Mouse (Mus musculus) kidney, postnatal 0 days (tissue): Measurements from ENCODE around the gene Rsad1. TPM values are rescaled to one million over a fixed set of nuclear protein-coding genes. Genes with fewer than 3 reads are reported as not detected.

ENCODE experiments used
- ATAC-seq: fragments of 200-750 bp; cut with Nextera tagmentation; replicated peaks from 2 replicates; pipeline ENCODE4 v1.8.0; 2017; ENCODE audit warnings: low read depth, moderate number of reproducible peaks, moderate TSS enrichment, moderate library complexity; ENCODE audit not compliant: low FRiP score
- DNase-seq: peaks from one replicate; pipeline ENCODE4 v3.0.0-alpha.2; 2016; ENCODE audit warnings: low spot score
- H3K27ac ChIP-seq: fragments of 300-500 bp; sonication (generic); 2 replicates; pipeline ENCODE4 v1.5.1; 2014; ENCODE audit warnings: mild to moderate bottlenecking
- H3K27me3 ChIP-seq: fragments of 300-500 bp; sonication (generic); 2 replicates; pipeline ENCODE4 v1.6.1; 2014; ENCODE audit warnings: low read length, mixed read lengths; ENCODE audit not compliant: insufficient read depth
- H3K36me3 ChIP-seq: fragments of 300-500 bp; sonication (generic); 2 replicates; pipeline ENCODE4 v1.6.1; 2014; ENCODE audit warnings: low read length, mixed read lengths; ENCODE audit not compliant: insufficient read depth
- H3K4me1 ChIP-seq: fragments of 300-500 bp; sonication (generic); replicated peaks from 2 replicates; pipeline ENCODE4 v1.6.1; 2014; ENCODE audit warnings: antibody characterized with exemption, low read length, mixed read lengths; ENCODE audit not compliant: insufficient read depth
- H3K4me2 ChIP-seq: fragments of 300-500 bp; sonication (generic); 2 replicates; pipeline ENCODE4 v1.6.1; 2014; ENCODE audit warnings: mild to moderate bottlenecking, low read length, moderate library complexity, mixed read lengths
- H3K4me3 ChIP-seq: fragments of 300-500 bp; sonication (generic); replicated peaks from 2 replicates; pipeline ENCODE4 v1.5.1; 2014; ENCODE audit warnings: low read depth, low read length
- H3K9ac ChIP-seq: fragments of 300-500 bp; sonication (generic); 2 replicates; pipeline ENCODE4 v1.6.1; 2014; ENCODE audit warnings: low read depth, low read length
- H3K9me3 ChIP-seq: fragments of 300-500 bp; sonication (generic); replicated peaks from 2 replicates; pipeline ENCODE4 v1.6.1; 2016; ENCODE audit warnings: low read length, inconsistent platforms, mixed read lengths
- CTCF ChIP-seq: IDR thresholded peaks from 2 replicates; pipeline ENCODE4 v1.5.1; 2016; ENCODE audit warnings: antibody characterized with exemption, low read depth, mild to moderate bottlenecking, moderate library complexity
- WGBS: fragments of 180-500 bp; shearing (Covaris S2); extraction: QIAGEN DNeasy Blood & Tissue Kit; methylation state at CpG from one replicate; pipeline ENCODE4 v1.1.7; 2014; 5-methylcytosine and 5-hydroxymethylcytosine counted together
- polyA plus RNA-seq: library from polyadenylated mRNA; unstranded; fragments of >200 nt; fragmentation: Nextera tagmentation; extraction: Ambion mirVana; gene quantifications from 2 replicates; pipeline ENCODE4 v1.2.1, GENCODE M21; 2015

The Rsad1 gene
- polyA plus RNA-seq, 1 experiment from 2014 or later, result 4.0 TPM

DNA sequence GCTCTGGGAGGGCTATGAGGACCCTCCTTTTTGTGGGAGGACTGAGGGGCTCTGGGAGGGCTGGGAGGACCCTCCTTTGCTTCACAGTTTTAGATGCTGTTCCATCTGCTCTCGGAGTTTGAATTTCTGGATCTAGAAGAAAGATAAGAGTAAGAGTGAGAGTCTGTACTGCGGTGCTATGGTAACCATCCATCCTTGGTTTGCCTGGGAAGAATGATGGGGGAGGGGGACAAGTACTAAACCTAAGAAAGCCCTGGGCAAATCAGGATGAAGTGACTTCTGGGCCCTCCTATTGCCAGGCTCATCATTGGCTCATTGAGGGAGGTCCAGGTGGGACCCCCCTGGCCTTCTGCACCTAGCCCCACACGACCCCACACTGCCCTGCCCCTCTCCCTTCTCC is 9.2 kb upstream of the Rsad1 start:
- Histone ChIP-seq H3K4me2 (no peak overlapping the region), H3K27me3 (no peaks in the 10 kb centered on the region), H3K9me3 (no peaks in the 10 kb centered on the region), H3K4me1 (no peaks in the 10 kb centered on the region), H3K27ac (no peak overlapping the region), H3K4me3 (no peak overlapping the region), H3K9ac (no peak overlapping the region), H3K36me3 (0 out of 2 replicates have a peak, but pooled peaks cover 4% of the 10 kb centered on the region)
- TF ChIP-seq CTCF, result no peak
- ATAC-seq (0 out of 2 replicates have a peak, but pooled peaks have one; percentile 37), DNase-seq (no peak)
- WGBS, result 55% methylated on average over 3 of the region's 3 CpGs

DNA sequence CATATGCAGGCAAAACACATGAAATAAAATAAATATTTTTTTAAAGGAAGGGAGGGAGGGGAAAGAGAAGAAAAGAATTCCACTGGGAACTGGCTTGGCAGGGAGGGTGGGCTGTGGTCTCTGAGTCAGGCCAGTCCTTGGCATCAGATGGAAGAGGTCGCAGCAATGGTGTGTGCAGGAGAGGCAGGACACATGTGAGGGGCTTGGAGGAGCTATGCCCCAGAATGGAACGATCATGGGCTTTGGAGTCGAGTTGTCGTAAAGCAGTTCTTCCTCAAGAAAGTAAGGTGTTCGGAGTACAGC is 1.3 kb upstream of the Rsad1 start:
- Histone ChIP-seq H3K4me3 (no peak overlapping the region), H3K9ac (no peak overlapping the region), H3K36me3 (no peaks in the 10 kb centered on the region), H3K27ac (no peak overlapping the region), H3K4me2 (no peak overlapping the region), H3K27me3 (no peaks in the 10 kb centered on the region), H3K4me1 (peaks cover 7% of the 10 kb centered on the region; the same call in 1 of the 2 replicates), H3K9me3 (no peaks in the 10 kb centered on the region)
- no peak for TF ChIP-seq CTCF
- no peak for ATAC-seq
- 82% methylated on average over 5 of the region's 5 CpGs for WGBS
- DNase-seq, result no peak

DNA sequence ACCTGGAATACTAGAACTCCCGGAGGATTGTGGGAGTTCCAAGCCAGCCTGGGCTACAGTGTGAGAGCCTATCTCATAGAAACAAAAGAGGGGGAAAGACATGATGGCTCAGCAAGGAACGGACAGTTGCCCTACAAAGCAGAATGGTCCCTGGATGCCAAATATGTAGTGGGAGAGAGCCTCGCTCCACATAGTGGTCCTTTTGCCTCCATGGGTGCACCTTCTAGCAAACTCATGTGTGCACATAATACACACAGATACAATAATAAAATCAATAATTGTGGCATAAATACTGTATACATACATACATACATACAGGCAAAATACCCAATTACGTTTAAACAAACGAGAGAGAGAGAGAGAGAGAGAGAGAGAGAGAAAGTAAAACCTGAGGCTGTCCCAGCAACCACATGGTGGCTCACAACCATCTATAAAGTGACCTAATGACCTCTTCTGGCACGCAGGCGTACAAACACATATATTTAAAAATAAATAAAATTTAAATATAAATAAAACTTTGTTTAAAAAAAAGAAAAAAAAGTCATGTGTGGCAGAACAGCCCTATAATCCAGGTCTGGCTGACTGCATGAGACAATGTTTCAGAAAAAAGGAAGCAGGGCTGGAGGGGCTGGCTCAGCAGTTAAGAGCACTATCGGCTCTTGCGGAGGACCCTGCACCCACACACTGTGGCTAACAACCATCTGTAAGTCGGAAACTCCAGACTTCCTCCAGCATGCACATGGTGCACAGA is 811 bp upstream of the Rsad1 start:
- DNase-seq (no peak), ATAC-seq (no peak)
- Histone ChIP-seq H3K9me3 (no peaks in the 10 kb centered on the region), H3K4me1 (peaks cover 7% of the 10 kb centered on the region; the same call in 1 of the 2 replicates), H3K27ac (peak overlapping the region; percentile 71; the same call in 1 of the 2 replicates), H3K4me2 (no peak overlapping the region), H3K4me3 (no peak overlapping the region), H3K9ac (no peak overlapping the region), H3K27me3 (no peaks in the 10 kb centered on the region), H3K36me3 (no peaks in the 10 kb centered on the region)
- 57% methylated on average over 10 of the region's 10 CpGs for WGBS
- no peak for TF ChIP-seq CTCF

DNA sequence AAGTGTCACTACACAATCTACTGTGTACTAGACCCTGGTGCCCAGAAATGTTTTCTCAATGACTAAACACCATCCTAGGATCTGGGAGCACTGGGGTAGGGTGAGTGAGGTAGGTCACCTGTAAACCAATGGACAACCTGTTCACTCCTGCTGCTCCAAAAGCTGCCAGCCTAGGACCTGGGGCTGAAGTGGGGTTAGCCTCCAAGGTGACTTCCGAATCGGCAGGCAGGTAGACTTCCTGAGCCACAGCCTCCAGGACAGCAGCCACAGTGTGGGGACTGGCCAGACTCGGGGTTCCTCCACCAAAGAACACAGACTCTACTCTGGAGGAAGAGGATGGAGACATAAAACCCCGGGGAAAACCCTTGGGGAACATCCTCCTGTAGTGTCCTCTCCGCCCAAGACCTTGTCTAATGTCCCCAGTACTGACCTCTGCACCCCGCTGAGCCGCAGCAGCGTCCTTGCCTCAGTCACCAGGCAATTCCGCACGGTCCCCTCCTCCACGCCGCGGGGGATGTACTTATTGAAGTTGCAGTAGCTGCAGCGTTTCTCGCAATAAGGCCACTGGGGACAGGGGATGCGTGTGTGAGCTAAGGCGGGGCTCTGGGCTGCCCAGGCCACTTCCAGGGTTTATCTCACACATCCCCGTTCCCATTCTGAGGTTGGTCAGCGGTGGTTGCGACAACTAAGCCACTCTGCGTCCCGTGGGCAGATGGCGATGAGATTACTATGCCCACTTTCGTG is 842 bp downstream of the Rsad1 start:
- peak overlapping the region; percentile 71; the same call in 1 of the 2 replicates for H3K27ac ChIP-seq
- H3K4me2 ChIP-seq, result peak overlapping the region; percentile 93
- H3K27me3 ChIP-seq, result no peaks in the 10 kb centered on the region
- DNase-seq (no peak), ATAC-seq (0 out of 2 replicates have a peak, but pooled peaks have one; percentile 22)
- no peaks in the 10 kb centered on the region for H3K9me3 ChIP-seq
- H3K36me3 ChIP-seq, result no peaks in the 10 kb centered on the region
- WGBS, result 9% methylated on average over 24 of the region's 24 CpGs
- peak overlapping the region; percentile 64 for H3K9ac ChIP-seq
- peak overlapping the region; percentile 38 for H3K4me3 ChIP-seq
- TF ChIP-seq CTCF, result no peak
- peaks cover 7% of the 10 kb centered on the region; the same call in 1 of the 2 replicates for H3K4me1 ChIP-seq

DNA sequence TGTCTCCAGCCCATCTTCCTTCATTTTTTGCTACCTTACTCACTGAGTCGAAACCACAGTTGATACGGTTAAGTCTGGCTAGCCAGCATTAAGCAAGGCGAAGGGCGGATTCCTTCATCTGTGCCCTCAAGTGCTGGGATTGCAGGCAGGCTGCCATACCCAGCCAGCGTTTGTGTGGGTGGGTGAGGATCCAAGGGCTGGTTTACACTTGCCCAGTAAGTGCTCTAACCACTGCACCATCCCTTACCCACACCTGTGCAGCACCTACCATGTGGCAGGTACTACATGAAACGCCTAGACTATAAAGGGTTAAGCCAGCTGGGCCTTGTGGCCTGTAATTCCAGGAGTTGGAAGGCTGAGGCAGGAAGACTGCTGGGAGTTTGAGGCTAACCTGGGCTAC is 1.8 kb downstream of the Rsad1 start:
- no peak for ATAC-seq
- H3K9me3 ChIP-seq, result no peaks in the 10 kb centered on the region

DNA sequence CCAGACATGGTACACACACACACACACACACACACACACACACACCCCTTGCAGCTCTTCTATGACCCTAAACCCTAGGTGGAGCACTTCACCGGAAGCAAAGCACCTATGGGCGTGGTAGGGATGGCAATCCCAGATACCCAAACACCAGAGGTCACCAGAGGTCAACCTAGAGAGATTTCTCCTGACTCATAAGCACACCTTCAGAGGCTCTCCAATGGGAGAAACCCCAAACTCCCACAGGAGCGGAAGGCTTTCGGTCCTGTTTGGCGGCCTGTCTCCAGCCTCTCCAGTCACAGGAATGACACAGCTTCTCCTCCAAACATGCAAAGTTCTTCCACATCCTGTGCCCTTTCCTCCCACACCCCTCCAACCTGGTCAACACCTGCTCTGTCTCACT is 2.7 kb downstream of the Rsad1 start:
- no peak for DNase-seq
- H3K27ac ChIP-seq, result no peak overlapping the region
- H3K9ac ChIP-seq, result no peak overlapping the region
- H3K9me3 ChIP-seq, result no peaks in the 10 kb centered on the region
- WGBS, result 97% methylated on average over 5 of the region's 5 CpGs
- H3K36me3 ChIP-seq, result no peaks in the 10 kb centered on the region
- no peak for ATAC-seq
- H3K4me3 ChIP-seq, result no peak overlapping the region
- H3K4me1 ChIP-seq, result peaks cover 7% of the 10 kb centered on the region; the same call in 1 of the 2 replicates
- no peak for TF ChIP-seq CTCF
- no peak overlapping the region for H3K4me2 ChIP-seq
- H3K27me3 ChIP-seq, result no peaks in the 10 kb centered on the region

More for the DNA sequence above, 1.8 kb downstream of the Rsad1 start:
- TF ChIP-seq CTCF, result no peak
- 92% methylated on average over 6 of the region's 6 CpGs for WGBS
- Histone ChIP-seq H3K9ac (no peak overlapping the region), H3K4me3 (no peak overlapping the region), H3K36me3 (no peaks in the 10 kb centered on the region), H3K4me1 (peaks cover 7% of the 10 kb centered on the region; the same call in 1 of the 2 replicates), H3K27ac (no peak overlapping the region), H3K4me2 (no peak overlapping the region), H3K27me3 (no peaks in the 10 kb centered on the region)
- no peak for DNase-seq
